Mouse (Mus musculus) thymus, adult 2 months (tissue): ENCODE measurements around the gene Sned1.

Source experiments
- CTCF ChIP-seq: fragments of 200-500 bp; IDR thresholded peaks from 2 replicates; pipeline ENCODE4 v1.5.1; 2012; ENCODE audit warnings: mild to moderate bottlenecking, control low read depth, low read length, moderate library complexity, borderline replicate concordance; ENCODE audit not compliant: control insufficient read depth, poor library complexity, insufficient read depth; ENCODE audit errors: extremely low read depth
- POLR2A ChIP-seq: fragments of 200-500 bp; IDR thresholded peaks from 2 replicates; pipeline ENCODE4 v1.6.1; 2012; ENCODE audit warnings: mild to moderate bottlenecking, low read length, control low read depth, moderate library complexity; ENCODE audit not compliant: control insufficient read depth, poor library complexity, insufficient read depth; ENCODE audit errors: extremely low read depth

GRCm38 (mm10) chr1:93270516-93271240, 35.0 kb downstream of the Sned1 start:
- TF ChIP-seq CTCF (no peak), POLR2A (no peak)
